Mouse (Mus musculus): ENCODE results near the gene Tub. TPM values are rescaled to one million over a fixed set of nuclear protein-coding genes. Genes with fewer than 3 reads are reported as not detected.

The Tub gene
- total and polyA plus RNA-seq, 3 experiments, result 0.16 to 0.75 TPM; not detected in 1

GRCm38 (mm10) chr7:109009260-109009659, 59.1 kb downstream of the Tub start:
- DNase-seq (ENCODE audit: low spot score) (no peak), ATAC-seq (ENCODE audit: extremely low read depth, insufficient number of reproducible peaks, low FRiP score, poor library complexity, severe bottlenecking) (no peak)
- H3K9me3 ChIP-seq (replicated peaks), result no peaks in the 10 kb centered on the region
- H3K27me3 ChIP-seq (ENCODE audit: insufficient read depth, low read length), result peaks cover 2% of the 10 kb centered on the region; the same call in 1 of the 2 replicates
- no peaks in the 10 kb centered on the region for H3K4me1 ChIP-seq (ENCODE audit: insufficient read depth, low read depth, low read length)
- H3K36me3 ChIP-seq (replicated peaks), result no peaks in the 10 kb centered on the region
- no peak for TF ChIP-seq CTCF (IDR thresholded peaks at IDR 0.05; ENCODE audit: low read depth, low read length)
- TF ChIP-seq TAL1 (conservative IDR thresholded peaks at IDR 0.05; ENCODE audit: low read depth, low read length), result no peak
- no peak for TF ChIP-seq GATA1 (IDR thresholded peaks at IDR 0.05; ENCODE audit: borderline replicate concordance, low read length)
- TF ChIP-seq GATA2 (IDR thresholded peaks at IDR 0.05; ENCODE audit: borderline replicate concordance, low read depth, low read length), result no peak
- TF ChIP-seq POLR2AphosphoS5 (IDR thresholded peaks at IDR 0.05; ENCODE audit: insufficient replicate concordance, low read depth, low read length), result no peak
- H3K4me3 ChIP-seq (ENCODE audit: low read depth, low read length), result no peak overlapping the region

DNA sequence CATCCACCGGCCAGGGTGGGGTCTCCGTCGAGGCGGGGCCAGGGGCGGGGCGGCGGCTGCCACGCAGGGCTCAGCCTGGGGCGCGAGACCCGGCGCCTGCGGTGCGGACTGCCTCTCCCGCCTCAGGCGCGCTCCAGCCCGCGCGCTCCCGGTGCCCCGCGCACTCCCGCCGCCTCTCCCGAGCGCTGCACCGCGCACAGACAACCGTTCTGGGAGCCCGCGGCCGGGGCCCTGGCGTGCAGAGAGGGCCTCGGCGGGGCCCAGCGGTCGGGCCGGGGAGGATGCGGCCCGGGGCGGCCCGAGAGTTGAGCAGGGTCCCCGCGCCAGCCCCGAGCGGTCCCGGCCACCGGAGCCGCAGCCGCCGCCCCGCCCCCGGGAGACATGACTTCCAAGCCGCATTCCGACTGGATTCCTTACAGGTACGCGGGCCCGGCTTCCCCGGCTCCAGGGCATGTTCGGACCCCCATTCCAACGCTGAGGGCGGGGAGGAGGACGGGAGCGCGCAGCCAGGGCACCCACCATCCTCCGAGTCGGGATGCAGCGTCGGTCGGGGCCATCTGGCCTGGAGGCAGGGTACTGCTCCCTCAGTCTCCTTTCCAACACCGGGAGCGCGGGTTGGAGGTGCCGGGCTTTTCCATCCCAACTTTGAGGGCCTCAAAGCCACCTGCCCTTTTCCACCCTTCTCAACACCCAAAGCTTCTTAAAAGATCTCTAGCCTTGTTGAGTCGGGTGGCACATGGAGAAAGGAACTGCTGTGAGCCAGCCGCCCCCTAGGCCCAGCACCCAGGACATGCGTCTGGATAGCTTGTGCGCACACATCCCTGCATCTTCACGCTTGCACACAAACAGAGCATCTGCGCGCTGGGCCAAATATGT, 60.8 kb downstream of the Tub start:
- ATAC-seq (ENCODE audit: extremely low read depth, insufficient number of reproducible peaks, low FRiP score, poor library complexity, severe bottlenecking) (no peak), DNase-seq (ENCODE audit: low spot score) (no peak)
- Histone ChIP-seq H3K4me3 (ENCODE audit: low read depth, low read length) (no peak overlapping the region), H3K4me1 (ENCODE audit: insufficient read depth, low read depth, low read length) (no peaks in the 10 kb centered on the region), H3K27me3 (ENCODE audit: insufficient read depth, low read length) (peaks cover 2% of the 10 kb centered on the region; the same call in 1 of the 2 replicates), H3K36me3 (replicated peaks) (no peaks in the 10 kb centered on the region), H3K9me3 (replicated peaks) (no peaks in the 10 kb centered on the region)
- TF ChIP-seq GATA1 (IDR thresholded peaks at IDR 0.05; ENCODE audit: borderline replicate concordance, low read length) (no peak), TAL1 (conservative IDR thresholded peaks at IDR 0.05; ENCODE audit: low read depth, low read length) (no peak), CTCF (IDR thresholded peaks at IDR 0.05; ENCODE audit: low read depth, low read length) (no peak), GATA2 (IDR thresholded peaks at IDR 0.05; ENCODE audit: borderline replicate concordance, low read depth, low read length) (no peak), POLR2AphosphoS5 (IDR thresholded peaks at IDR 0.05; ENCODE audit: insufficient replicate concordance, low read depth, low read length) (no peak)

GRCm38 (mm10) chr7:109011596-109012180, 61.5 kb downstream of the Tub start:
- H3K27me3 ChIP-seq (ENCODE audit: insufficient read depth, low read length), result peaks cover 4% of the 10 kb centered on the region; the same call in 1 of the 2 replicates

DNA sequence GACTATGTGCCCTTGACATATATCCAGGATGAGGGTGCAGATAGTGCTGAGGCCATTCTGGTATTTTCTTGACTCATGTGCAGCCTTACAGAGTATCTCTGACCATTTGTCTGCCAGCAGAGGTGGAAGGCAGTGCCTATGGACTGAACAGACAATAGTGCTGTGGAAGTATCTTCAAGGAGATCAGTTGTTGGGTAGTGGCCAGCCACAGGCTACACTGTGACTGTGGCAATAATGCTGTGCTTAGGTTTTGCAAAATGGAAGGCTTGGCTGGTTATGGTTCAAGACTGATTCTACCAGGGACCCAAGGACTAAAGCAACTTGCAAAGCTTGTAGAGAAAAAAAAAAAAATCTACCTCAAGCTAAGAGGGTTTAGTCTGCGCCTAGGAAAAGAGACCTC, 62.4 kb downstream of the Tub start:
- ATAC-seq (ENCODE audit: extremely low read depth, insufficient number of reproducible peaks, low FRiP score, poor library complexity, severe bottlenecking) (no peak), DNase-seq (ENCODE audit: low spot score) (no peak)
- H3K9me3 ChIP-seq (replicated peaks), result no peaks in the 10 kb centered on the region
- peaks cover 4% of the 10 kb centered on the region; the same call in 1 of the 2 replicates for H3K27me3 ChIP-seq (ENCODE audit: insufficient read depth, low read length)
- H3K36me3 ChIP-seq (replicated peaks), result no peaks in the 10 kb centered on the region
- no peak overlapping the region for H3K4me3 ChIP-seq (ENCODE audit: low read depth, low read length)
- no peaks in the 10 kb centered on the region for H3K4me1 ChIP-seq (ENCODE audit: insufficient read depth, low read depth, low read length)
- TF ChIP-seq GATA2 (IDR thresholded peaks at IDR 0.05; ENCODE audit: borderline replicate concordance, low read depth, low read length) (no peak), TAL1 (conservative IDR thresholded peaks at IDR 0.05; ENCODE audit: low read depth, low read length) (no peak), POLR2AphosphoS5 (IDR thresholded peaks at IDR 0.05; ENCODE audit: insufficient replicate concordance, low read depth, low read length) (no peak), CTCF (IDR thresholded peaks at IDR 0.05; ENCODE audit: low read depth, low read length) (no peak), GATA1 (IDR thresholded peaks at IDR 0.05; ENCODE audit: borderline replicate concordance, low read length) (no peak)

More at GRCm38 (mm10) chr7:109011596-109012180, 61.5 kb downstream of the Tub start:
- no peaks in the 10 kb centered on the region for H3K4me1 ChIP-seq (ENCODE audit: insufficient read depth, low read depth, low read length)
- H3K36me3 ChIP-seq (replicated peaks), result no peaks in the 10 kb centered on the region
- DNase-seq (ENCODE audit: low spot score) (no peak), ATAC-seq (ENCODE audit: extremely low read depth, insufficient number of reproducible peaks, low FRiP score, poor library complexity, severe bottlenecking) (no peak)
- H3K4me3 ChIP-seq (ENCODE audit: low read depth, low read length), result no peak overlapping the region
- H3K9me3 ChIP-seq (replicated peaks), result no peaks in the 10 kb centered on the region
- TF ChIP-seq GATA1 (IDR thresholded peaks at IDR 0.05; ENCODE audit: borderline replicate concordance, low read length) (no peak), POLR2AphosphoS5 (IDR thresholded peaks at IDR 0.05; ENCODE audit: insufficient replicate concordance, low read depth, low read length) (no peak), CTCF (IDR thresholded peaks at IDR 0.05; ENCODE audit: low read depth, low read length) (no peak)

- no peak for DNase-seq (ENCODE audit: low spot score)
- TF ChIP-seq CTCF (IDR thresholded peaks at IDR 0.05; ENCODE audit: low read depth, low read length) (no peak), TAL1 (conservative IDR thresholded peaks at IDR 0.05; ENCODE audit: low read depth, low read length) (no peak), GATA1 (IDR thresholded peaks at IDR 0.05; ENCODE audit: borderline replicate concordance, low read length) (no peak), GATA2 (IDR thresholded peaks at IDR 0.05; ENCODE audit: borderline replicate concordance, low read depth, low read length) (no peak), POLR2AphosphoS5 (IDR thresholded peaks at IDR 0.05; ENCODE audit: insufficient replicate concordance, low read depth, low read length) (no peak)
- no peak for ATAC-seq (ENCODE audit: extremely low read depth, insufficient number of reproducible peaks, low FRiP score, poor library complexity, severe bottlenecking)
- no peaks in the 10 kb centered on the region for H3K4me1 ChIP-seq (ENCODE audit: insufficient read depth, low read depth, low read length)
- no peaks in the 10 kb centered on the region for H3K9me3 ChIP-seq (replicated peaks)
- H3K36me3 ChIP-seq (replicated peaks), result no peaks in the 10 kb centered on the region
- no peak overlapping the region for H3K4me3 ChIP-seq (ENCODE audit: low read depth, low read length)
- peaks cover 4% of the 10 kb centered on the region; the same call in 1 of the 2 replicates for H3K27me3 ChIP-seq (ENCODE audit: insufficient read depth, low read length)
These were observed 63.0 kb downstream of the Tub start for GRCm38 (mm10) chr7:109012998-109013625.

- Histone ChIP-seq H3K4me1 (ENCODE audit: insufficient read depth, low read depth, low read length) (no peaks in the 10 kb centered on the region), H3K9me3 (replicated peaks) (no peaks in the 10 kb centered on the region), H3K4me3 (ENCODE audit: low read depth, low read length) (no peak overlapping the region), H3K36me3 (replicated peaks) (no peaks in the 10 kb centered on the region), H3K27me3 (ENCODE audit: insufficient read depth, low read length) (peaks cover 4% of the 10 kb centered on the region; the same call in 1 of the 2 replicates)
- no peak for DNase-seq (ENCODE audit: low spot score)
- no peak for ATAC-seq (ENCODE audit: extremely low read depth, insufficient number of reproducible peaks, low FRiP score, poor library complexity, severe bottlenecking)
- TF ChIP-seq TAL1 (conservative IDR thresholded peaks at IDR 0.05; ENCODE audit: low read depth, low read length) (no peak), GATA2 (IDR thresholded peaks at IDR 0.05; ENCODE audit: borderline replicate concordance, low read depth, low read length) (no peak), POLR2AphosphoS5 (IDR thresholded peaks at IDR 0.05; ENCODE audit: insufficient replicate concordance, low read depth, low read length) (no peak), CTCF (IDR thresholded peaks at IDR 0.05; ENCODE audit: low read depth, low read length) (no peak), GATA1 (IDR thresholded peaks at IDR 0.05; ENCODE audit: borderline replicate concordance, low read length) (no peak)
These were observed 64.7 kb downstream of the Tub start for GRCm38 (mm10) chr7:109014851-109015250.

All from G1E (cell line).